Mouse (Mus musculus) olfactory bulb, adult 2 months (tissue): Measurements from ENCODE around the gene Prss41.

Experiments
- CTCF ChIP-seq: fragments of 200-500 bp; IDR thresholded peaks from 2 replicates; pipeline ENCODE4 v1.5.1; 2012; ENCODE audit warnings: low read depth, mild to moderate bottlenecking, low read length, moderate library complexity; ENCODE audit not compliant: insufficient read depth
- POLR2A ChIP-seq: fragments of 200-500 bp; IDR thresholded peaks from 2 replicates; pipeline ENCODE4 v1.6.1; 2012; ENCODE audit warnings: mild to moderate bottlenecking, low read depth, low read length, moderate library complexity; ENCODE audit not compliant: insufficient read depth

- TF ChIP-seq CTCF, result no peak
- no peak for TF ChIP-seq POLR2A
Observed at GRCm38 (mm10) chr17:23803366-23804041, 40.5 kb downstream of the Prss41 start.
